Mouse (Mus musculus) MEL (cell line): ENCODE data around the gene Gpr158. TPM values are rescaled to one million over a fixed set of nuclear protein-coding genes. Genes with fewer than 3 reads are reported as not detected.

ENCODE experiments used
- DNase-seq: peaks from one replicate; pipeline ENCODE4 v3.0.0; 2011; ENCODE audit warnings: low read depth, low spot score
- H3K27ac ChIP-seq: 2 replicates; pipeline ENCODE4 v1.5.1; 2012; ENCODE audit warnings: low read depth, mild to moderate bottlenecking, control low read depth, low read length, moderate library complexity; ENCODE audit not compliant: control insufficient read depth
- H3K27me3 ChIP-seq, 2 experiments: fragments of 150-350 bp in 1 of 2; sonication (generic) in 1 of 2; 2 replicates each; pipeline ENCODE4 v1.6.1; 2012; ENCODE audit warnings: low read length in 2 of 2, mild to moderate bottlenecking in 2 of 2, improper control_type of control experiment in 1 of 2, moderate library complexity in 1 of 2; ENCODE audit not compliant: insufficient read depth in 2 of 2, control insufficient read depth in 1 of 2
- H3K36me3 ChIP-seq, 2 experiments: 2 replicates each; pipeline ENCODE4 v1.6.1; 2012 to 2014; ENCODE audit warnings: low read length in 2 of 2, improper control_type of control experiment in 1 of 2, inconsistent platforms in 1 of 2, mild to moderate bottlenecking in 1 of 2; ENCODE audit not compliant: insufficient read depth in 2 of 2, control insufficient read depth in 1 of 2
- H3K4me1 ChIP-seq, 2 experiments: fragments of 150-350 bp in 1 of 2; sonication (generic) in 1 of 2; 2 replicates each; pipeline ENCODE4 v1.6.1; 2012; ENCODE audit warnings: low read length in 2 of 2, improper control_type of control experiment in 1 of 2, mild to moderate bottlenecking in 1 of 2; ENCODE audit not compliant: insufficient read depth in 2 of 2, control insufficient read depth in 1 of 2
- H3K4me3 ChIP-seq, 2 experiments: fragments of 150-350 bp in 1 of 2; sonication (generic) in 1 of 2; 2 replicates each; pipeline ENCODE4 v1.5.1; 2012; ENCODE audit warnings: low read depth in 2 of 2, low read length in 2 of 2, mild to moderate bottlenecking in 2 of 2, moderate library complexity in 2 of 2, control low read depth in 1 of 2, improper control_type of control experiment in 1 of 2; ENCODE audit not compliant: control insufficient read depth in 1 of 2, insufficient read depth in 1 of 2
- H3K79me2 ChIP-seq: 2 replicates; pipeline ENCODE4 v1.6.1; 2012; ENCODE audit warnings: mild to moderate bottlenecking, low read length, moderate library complexity; ENCODE audit not compliant: control insufficient read depth, poor library complexity, insufficient read depth
- H3K9ac ChIP-seq: 2 replicates; pipeline ENCODE4 v1.6.1; 2012; ENCODE audit warnings: low read depth, mild to moderate bottlenecking, control low read depth, low read length, moderate library complexity; ENCODE audit not compliant: control insufficient read depth, poor library complexity, severe bottlenecking
- H3K9me3 ChIP-seq: fragments of 150-350 bp; sonication (generic); replicated peaks from 2 replicates; pipeline ENCODE4 v1.6.1; 2012; ENCODE audit warnings: mild to moderate bottlenecking, low read length, improper control_type of control experiment, moderate library complexity; ENCODE audit not compliant: insufficient read depth
- E2F4 ChIP-seq: IDR thresholded peaks from 2 replicates; pipeline ENCODE4 v1.6.1; 2011; ENCODE audit warnings: low read depth, low read length, improper control_type of control experiment, borderline replicate concordance
- ELF1 ChIP-seq: IDR thresholded peaks from 2 replicates; pipeline ENCODE4 v1.6.1; 2014; ENCODE audit warnings: low read depth, mild to moderate bottlenecking, inconsistent platforms, low read length, improper control_type of control experiment, moderate library complexity
- ETS1 ChIP-seq: IDR thresholded peaks from 2 replicates; pipeline ENCODE4 v1.6.1; 2012; ENCODE audit warnings: low read depth, mild to moderate bottlenecking, inconsistent platforms, low read length, improper control_type of control experiment, moderate library complexity
- GATA1 ChIP-seq: IDR thresholded peaks from 2 replicates; pipeline ENCODE4 v1.6.1; 2011; ENCODE audit warnings: low read depth, low read length, improper control_type of control experiment
- HCFC1 ChIP-seq: IDR thresholded peaks from 2 replicates; pipeline ENCODE4 v1.6.1; 2012; ENCODE audit warnings: low read depth, mild to moderate bottlenecking, inconsistent platforms, low read length, improper control_type of control experiment, moderate library complexity
- JUND ChIP-seq: IDR thresholded peaks from 2 replicates; pipeline ENCODE4 v1.6.1; 2011; ENCODE audit warnings: low read depth, mild to moderate bottlenecking, improper control_type of control experiment, low read length
- KAT2A ChIP-seq: conservative IDR thresholded peaks from 2 replicates; pipeline ENCODE4 v1.6.1; 2012; ENCODE audit warnings: low read depth, low read length, improper control_type of control experiment, inconsistent platforms
- MAZ ChIP-seq: IDR thresholded peaks from 2 replicates; pipeline ENCODE4 v1.6.1; 2012; ENCODE audit warnings: low read depth, mild to moderate bottlenecking, inconsistent platforms, low read length, improper control_type of control experiment
- MXI1 ChIP-seq: IDR thresholded peaks from 2 replicates; pipeline ENCODE4 v1.6.1; 2011; ENCODE audit warnings: mild to moderate bottlenecking, low read depth, low read length, improper control_type of control experiment
- MYB ChIP-seq: IDR thresholded peaks from 2 replicates; pipeline ENCODE4 v1.6.1; 2011; ENCODE audit warnings: mild to moderate bottlenecking, low read depth, low read length, improper control_type of control experiment
- POLR2A ChIP-seq, 2 experiments: IDR thresholded peaks; 2 replicates each; pipeline ENCODE4 v1.6.1; 2011 to 2012; ENCODE audit warnings: low read length in 2 of 2, mild to moderate bottlenecking in 2 of 2, control low read depth in 1 of 2, improper control_type of control experiment in 1 of 2, low read depth in 1 of 2, moderate library complexity in 1 of 2; ENCODE audit not compliant: control insufficient read depth in 1 of 2, insufficient read depth in 1 of 2, poor library complexity in 1 of 2
- POLR2AphosphoS5 ChIP-seq: IDR thresholded peaks from 2 replicates; pipeline ENCODE4 v1.6.1; 2012; ENCODE audit warnings: low read depth, borderline replicate concordance, mild to moderate bottlenecking, inconsistent platforms, low read length, moderate library complexity, mixed read lengths
- RAD21 ChIP-seq: IDR thresholded peaks from 2 replicates; pipeline ENCODE4 v1.6.1; 2011; ENCODE audit warnings: mild to moderate bottlenecking, low read depth, low read length, improper control_type of control experiment
- TBP ChIP-seq: IDR thresholded peaks from 2 replicates; pipeline ENCODE4 v1.8.0; 2011; ENCODE audit warnings: low read depth, low read length, improper control_type of control experiment
- TCF12 ChIP-seq: IDR thresholded peaks from 2 replicates; pipeline ENCODE4 v1.6.1; 2014; ENCODE audit warnings: low read depth, mild to moderate bottlenecking, inconsistent platforms, low read length, improper control_type of control experiment, moderate library complexity
- USF1 ChIP-seq: IDR thresholded peaks from 2 replicates; pipeline ENCODE4 v1.6.1; 2014; ENCODE audit warnings: low read depth, mild to moderate bottlenecking, inconsistent platforms, low read length, improper control_type of control experiment, moderate library complexity
- USF2 ChIP-seq, 2 experiments: IDR thresholded peaks; 2 replicates each; pipeline ENCODE4 v1.6.1; 2011 to 2012; ENCODE audit warnings: improper control_type of control experiment in 2 of 2, low read length in 2 of 2, borderline replicate concordance in 1 of 2, inconsistent platforms in 1 of 2, low read depth in 1 of 2, mild to moderate bottlenecking in 1 of 2; ENCODE audit not compliant: insufficient read depth in 1 of 2
- ZKSCAN1 ChIP-seq: IDR thresholded peaks from 2 replicates; pipeline ENCODE4 v1.6.1; 2012; ENCODE audit warnings: low read depth, mild to moderate bottlenecking, inconsistent platforms, low read length, improper control_type of control experiment, moderate library complexity
- polyA plus RNA-seq, 2 experiments: library from polyadenylated mRNA; stranded (reverse) in 1 of 2; unstranded in 1 of 2; fragments of >175 nt in 1 of 2; fragments of >200 nt in 1 of 2; gene quantifications; 2 replicates each; pipeline versions ENCODE4 v1.2.1 to v1.2.4; 2012; ENCODE audit warnings: low replicate concordance in 2 of 2, low read depth in 1 of 2; ENCODE audit not compliant: insufficient read length in 2 of 2, insufficient read depth in 1 of 2, missing spikeins in 1 of 2
- total RNA-seq: library from RNA; depleted of rRNA; stranded (reverse); fragments of 300-350 nt; gene quantifications from 2 replicates; pipeline ENCODE4 v1.2.3, GENCODE M21; 2012

Gene Gpr158
- total and polyA plus RNA-seq, 3 experiments, result not detected

- DNase-seq, result no peak
- no peak overlapping the region for H3K4me3 ChIP-seq
- H3K9ac ChIP-seq, result no peak overlapping the region
- TF ChIP-seq GATA1, result no peak
- H3K27ac ChIP-seq, result no peak overlapping the region
- no peaks in the 10 kb centered on the region for H3K27me3 ChIP-seq
- no peaks in the 10 kb centered on the region for H3K4me1 ChIP-seq
- no peaks in the 10 kb centered on the region for H3K36me3 ChIP-seq
- no peaks in the 10 kb centered on the region for H3K79me2 ChIP-seq
- no peaks in the 10 kb centered on the region for H3K9me3 ChIP-seq
These were observed 38.3 kb downstream of the Gpr158 start for GRCm38 (mm10) chr2:21405617-21406016.

DNA sequence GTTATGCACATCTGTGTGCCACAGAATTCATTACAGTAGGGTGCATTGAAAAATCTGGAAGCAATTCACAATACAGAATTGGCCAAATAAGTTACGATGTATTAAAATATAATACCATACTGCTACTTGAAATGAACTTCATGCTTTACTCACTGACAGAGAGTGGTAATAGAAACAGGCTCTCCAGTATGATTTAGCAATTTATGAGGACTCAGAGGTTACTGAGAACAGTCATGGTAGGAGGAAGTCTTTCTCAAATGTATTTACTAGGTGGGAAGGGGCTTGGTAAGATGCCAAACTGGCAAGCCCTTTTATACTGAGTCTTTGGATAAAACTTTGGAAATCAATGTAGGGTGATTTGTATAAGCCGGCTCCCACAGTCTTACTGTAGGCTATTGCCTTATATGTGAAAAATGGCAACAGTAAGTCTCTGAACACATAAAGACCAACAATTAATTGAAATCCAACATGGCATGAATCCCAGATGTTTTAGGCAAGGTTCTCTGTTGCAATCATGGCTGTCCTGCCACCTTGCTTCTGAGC lies 40.2 kb downstream of the Gpr158 start:
- Histone ChIP-seq H3K36me3 (no peaks in the 10 kb centered on the region), H3K4me1 (no peaks in the 10 kb centered on the region), H3K27me3 (no peaks in the 10 kb centered on the region), H3K4me3 (no peak overlapping the region), H3K9ac (no peak overlapping the region), H3K9me3 (no peaks in the 10 kb centered on the region), H3K27ac (no peak overlapping the region), H3K79me2 (no peaks in the 10 kb centered on the region)
- TF ChIP-seq POLR2A (IDR thresholded peaks at IDR 0.05; ENCODE audit: control insufficient read depth in 1 of 2, insufficient read depth in 1 of 2, low read depth in 1 of 2, low read length in 2 of 2, poor library complexity in 1 of 2) (no peak), JUND (no peak), USF2 (IDR thresholded peaks at IDR 0.05; ENCODE audit: borderline replicate concordance in 1 of 2, insufficient read depth in 1 of 2, low read depth in 1 of 2, low read length in 2 of 2) (no peak), E2F4 (no peak), POLR2AphosphoS5 (no peak), USF1 (no peak), TCF12 (no peak), ETS1 (no peak), MYB (no peak), TBP (no peak), MXI1 (no peak), HCFC1 (no peak), MAZ (no peak), RAD21 (no peak), ELF1 (no peak), ZKSCAN1 (no peak), KAT2A (no peak)
- DNase-seq, result no peak
